Comparison of ENCODE assay signal across 20 mouse cellular contexts in the genomic region with DNA sequence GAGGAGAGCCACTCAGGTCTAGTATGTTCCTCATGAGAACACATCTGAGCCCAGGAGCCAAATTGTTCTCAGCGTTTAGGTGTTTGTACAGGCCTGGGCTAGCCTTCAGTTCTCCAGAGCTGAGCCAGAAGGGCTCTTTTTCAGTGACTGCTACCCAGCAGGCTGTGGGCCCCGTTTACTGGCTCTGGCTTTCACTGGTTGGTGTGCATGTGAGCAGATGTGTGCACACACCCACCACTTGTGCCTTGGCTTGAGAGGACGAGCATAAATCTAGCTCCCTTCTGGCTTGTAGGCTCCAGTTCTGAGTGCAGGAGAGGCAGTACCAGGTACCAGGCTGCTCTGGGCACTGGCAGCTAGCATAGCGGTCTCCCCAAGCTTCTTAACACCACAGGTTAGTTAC. TPM values are rescaled to one million over a fixed set of nuclear protein-coding genes. Genes with fewer than 3 reads are reported as not detected.
DNase-seq lines count a peak whose midpoint lies in the region; ATAC-seq and TF ChIP-seq lines count a peak whose summit lies in the region.
"Had no signal": no experiment of that assay in that cellular context is flagged by ENCODE, and none has a peak within 500 bp of the region (broad histone marks: within the 10 kb centered on the region; RNA-seq: fewer than 3 reads in every experiment).

No protein-coding gene starts in this region.

- DNase-seq in forebrain, embryonic 14.5 days (ENCODE audit: low spot score), result no peak
- DNase-seq in hindbrain, embryonic 10.5 days (ENCODE audit: low spot score), result no peak
- DNase-seq in midbrain, postnatal 0 days (ENCODE audit: low spot score), result no peak
- DNase-seq in kidney, postnatal 36 days, result no peak
- DNase-seq: cerebellum, adult 9-11 months; heart, postnatal 36 days; liver; liver, postnatal 0 days; thymus, postnatal 4 days had no signal

- H3K4me3 ChIP-seq in forebrain, embryonic 13.5 days, result no peak overlapping the region
- H3K4me3 ChIP-seq in forebrain, embryonic 14.5 days (ENCODE audit: low read depth, low read length), result no peak overlapping the region
- H3K4me3 ChIP-seq in hindbrain, embryonic 15.5 days, result no peak overlapping the region
- no peak overlapping the region for H3K4me3 ChIP-seq in hindbrain, embryonic 10.5 days
- H3K4me3 ChIP-seq in neural tube, embryonic 13.5 days, result no peak overlapping the region
- H3K4me3 ChIP-seq in neural tube, embryonic 15.5 days (replicated peaks), result no peak overlapping the region
- no peak overlapping the region for H3K4me3 ChIP-seq in midbrain, postnatal 0 days (ENCODE audit: low read depth, low read length)
- H3K4me3 ChIP-seq: kidney, embryonic 15.5 days had no signal

- peaks cover 90% of the 10 kb centered on the region for H3K36me3 ChIP-seq in forebrain, embryonic 13.5 days (ENCODE audit: poor library complexity, severe bottlenecking)
- H3K36me3 ChIP-seq in forebrain, embryonic 14.5 days (ENCODE audit: control insufficient read depth, insufficient read depth, low read length), result peaks cover 83% of the 10 kb centered on the region
- peaks cover 37% of the 10 kb centered on the region for H3K36me3 ChIP-seq in hindbrain, embryonic 15.5 days
- peaks cover 100% of the 10 kb centered on the region for H3K36me3 ChIP-seq in hindbrain, embryonic 10.5 days
- peaks cover 91% of the 10 kb centered on the region for H3K36me3 ChIP-seq in neural tube, embryonic 13.5 days
- peaks cover 59% of the 10 kb centered on the region for H3K36me3 ChIP-seq in neural tube, embryonic 15.5 days
- peaks cover 46% of the 10 kb centered on the region for H3K36me3 ChIP-seq in midbrain, postnatal 0 days (ENCODE audit: insufficient read depth, low read length)

- no peak for ATAC-seq in forebrain, embryonic 13.5 days
- no peak for ATAC-seq in forebrain, embryonic 14.5 days
- no peak for ATAC-seq in hindbrain, embryonic 15.5 days (ENCODE audit: low FRiP score, low read depth)
- ATAC-seq in neural tube, embryonic 13.5 days (ENCODE audit: low read depth), result no peak
- no peak for ATAC-seq in neural tube, embryonic 15.5 days (ENCODE audit: low FRiP score)
- no peak for ATAC-seq in midbrain, postnatal 0 days (ENCODE audit: low FRiP score)
- ATAC-seq: intestine, embryonic 16.5 days; liver, postnatal 0 days had no signal

- H3K4me2 ChIP-seq in forebrain, embryonic 13.5 days, result no peak overlapping the region
- no peak overlapping the region for H3K4me2 ChIP-seq in forebrain, embryonic 14.5 days (ENCODE audit: low read length)
- H3K4me2 ChIP-seq in hindbrain, embryonic 15.5 days, result no peak overlapping the region
- H3K4me2 ChIP-seq in neural tube, embryonic 13.5 days, result no peak overlapping the region
- no peak overlapping the region for H3K4me2 ChIP-seq in neural tube, embryonic 15.5 days
- H3K4me2 ChIP-seq in midbrain, postnatal 0 days (ENCODE audit: low read depth, low read length, poor library complexity, severe bottlenecking), result no peak overlapping the region
- H3K4me2 ChIP-seq: heart, embryonic 11.5 days; kidney, embryonic 15.5 days had no signal

- no peak overlapping the region for H3K9ac ChIP-seq in forebrain, embryonic 13.5 days
- H3K9ac ChIP-seq in forebrain, embryonic 14.5 days (ENCODE audit: low read length), result no peak overlapping the region
- H3K9ac ChIP-seq in hindbrain, embryonic 15.5 days, result no peak overlapping the region
- no peak overlapping the region for H3K9ac ChIP-seq in neural tube, embryonic 13.5 days
- no peak overlapping the region for H3K9ac ChIP-seq in neural tube, embryonic 15.5 days (replicated peaks)
- no peak overlapping the region for H3K9ac ChIP-seq in midbrain, postnatal 0 days (replicated peaks; ENCODE audit: low read length, poor library complexity, severe bottlenecking)
- H3K9ac ChIP-seq: kidney, embryonic 15.5 days; liver, postnatal 0 days had no signal

- no peaks in the 10 kb centered on the region for H3K27me3 ChIP-seq in forebrain, embryonic 13.5 days
- H3K27me3 ChIP-seq in forebrain, embryonic 14.5 days (replicated peaks; ENCODE audit: control insufficient read depth, insufficient read depth, low read length), result no peaks in the 10 kb centered on the region
- no peaks in the 10 kb centered on the region for H3K27me3 ChIP-seq in hindbrain, embryonic 15.5 days
- no peaks in the 10 kb centered on the region for H3K27me3 ChIP-seq in hindbrain, embryonic 10.5 days (ENCODE audit: insufficient read depth, poor library complexity, severe bottlenecking)
- no peaks in the 10 kb centered on the region for H3K27me3 ChIP-seq in neural tube, embryonic 13.5 days
- H3K27me3 ChIP-seq in neural tube, embryonic 15.5 days (replicated peaks), result no peaks in the 10 kb centered on the region
- no peaks in the 10 kb centered on the region for H3K27me3 ChIP-seq in midbrain, postnatal 0 days (ENCODE audit: insufficient read depth, low read length)
- H3K27me3 ChIP-seq: kidney, embryonic 15.5 days had no signal

- 84% methylated on average over 4 of the region's 4 CpGs for whole genome bisulfite sequencing in forebrain, embryonic 13.5 days
- WGBS in forebrain, embryonic 14.5 days, result 78% methylated on average over 4 of the region's 4 CpGs
- 88% methylated on average over 4 of the region's 4 CpGs for WGBS in hindbrain, embryonic 15.5 days
- 91% methylated on average over 4 of the region's 4 CpGs for WGBS in hindbrain, embryonic 10.5 days
- 80% methylated on average over 4 of the region's 4 CpGs for WGBS in neural tube, embryonic 13.5 days
- 84% methylated on average over 4 of the region's 4 CpGs for WGBS in neural tube, embryonic 15.5 days
- 82% methylated on average over 4 of the region's 4 CpGs for WGBS in midbrain, postnatal 0 days

- H3K27ac ChIP-seq in forebrain, embryonic 13.5 days, result peak overlapping the region; percentile 20; the same call in 1 of the 2 replicates
- H3K27ac ChIP-seq in forebrain, embryonic 14.5 days (ENCODE audit: low read depth, low read length), result no peak overlapping the region
- peak overlapping the region; percentile 72 for H3K27ac ChIP-seq in hindbrain, embryonic 15.5 days (replicated peaks)
- H3K27ac ChIP-seq in hindbrain, embryonic 10.5 days, result no peak overlapping the region; the same call in 1 of the 2 replicates
- H3K27ac ChIP-seq in neural tube, embryonic 13.5 days (replicated peaks), result 0 out of 2 replicates have a peak overlapping the region, but pooled peaks have one; percentile 9
- no peak overlapping the region for H3K27ac ChIP-seq in neural tube, embryonic 15.5 days (replicated peaks)
- H3K27ac ChIP-seq in midbrain, postnatal 0 days (ENCODE audit: low read depth, low read length), result peak overlapping the region; percentile 64; the same call in 1 of the 2 replicates
- H3K27ac ChIP-seq: kidney, embryonic 15.5 days had no signal

- TF ChIP-seq CTCF in midbrain, postnatal 0 days (IDR thresholded peaks at IDR 0.05), result no peak

- no peaks in the 10 kb centered on the region for H3K9me3 ChIP-seq in forebrain, embryonic 13.5 days (replicated peaks)
- H3K9me3 ChIP-seq in forebrain, embryonic 14.5 days (replicated peaks; ENCODE audit: control insufficient read depth, low read length), result no peaks in the 10 kb centered on the region
- H3K9me3 ChIP-seq in hindbrain, embryonic 15.5 days, result no peaks in the 10 kb centered on the region
- H3K9me3 ChIP-seq in hindbrain, embryonic 10.5 days, result no peaks in the 10 kb centered on the region
- H3K9me3 ChIP-seq in neural tube, embryonic 13.5 days, result no peaks in the 10 kb centered on the region
- no peaks in the 10 kb centered on the region for H3K9me3 ChIP-seq in neural tube, embryonic 15.5 days (replicated peaks)
- H3K9me3 ChIP-seq in midbrain, postnatal 0 days (ENCODE audit: low read length), result no peaks in the 10 kb centered on the region
- H3K9me3 ChIP-seq: kidney, embryonic 15.5 days had no signal

- H3K4me1 ChIP-seq in forebrain, embryonic 13.5 days, result peaks cover 12% of the 10 kb centered on the region
- H3K4me1 ChIP-seq in forebrain, embryonic 14.5 days (ENCODE audit: control insufficient read depth, insufficient read depth, low read length), result no peaks in the 10 kb centered on the region
- peaks cover 12% of the 10 kb centered on the region for H3K4me1 ChIP-seq in hindbrain, embryonic 15.5 days (replicated peaks)
- H3K4me1 ChIP-seq in hindbrain, embryonic 10.5 days (replicated peaks), result peaks cover 14% of the 10 kb centered on the region; the same call in 1 of the 2 replicates
- H3K4me1 ChIP-seq in neural tube, embryonic 13.5 days (replicated peaks), result peaks cover 13% of the 10 kb centered on the region; the same call in 1 of the 2 replicates
- H3K4me1 ChIP-seq in neural tube, embryonic 15.5 days, result peaks cover 4% of the 10 kb centered on the region; the same call in 1 of the 2 replicates
- H3K4me1 ChIP-seq in midbrain, postnatal 0 days (ENCODE audit: insufficient read depth, low read length), result no peaks in the 10 kb centered on the region
- H3K4me1 ChIP-seq: kidney, embryonic 15.5 days had no signal

RNA-seq across cellular contexts. Expression of a gene that starts 28.4 kb away (rescaled TPM):
- 81.4 and 81.9 TPM in 2 replicates for polyA plus RNA-seq in forebrain, embryonic 13.5 days (2015; fragmentation: Nextera tagmentation; extraction: Ambion mirVana)
- polyA plus RNA-seq in forebrain, embryonic 14.5 days (2014; fragmentation: Nextera tagmentation; extraction: Ambion mirVana), result 94.0 and 95.6 TPM in 2 replicates
- 83.6 and 85.2 TPM in 2 replicates for polyA plus RNA-seq in hindbrain, embryonic 15.5 days (2015; fragmentation: Nextera tagmentation; extraction: Ambion mirVana)
- 116 and 121 TPM in 2 replicates for polyA plus RNA-seq in hindbrain, embryonic 10.5 days (2016; fragmentation: Nextera tagmentation; extraction: Ambion mirVana)
- polyA plus RNA-seq in neural tube, embryonic 13.5 days (2015; fragmentation: Nextera tagmentation; extraction: Ambion mirVana), result 76.9 and 80.9 TPM in 2 replicates
- polyA plus RNA-seq in neural tube, embryonic 15.5 days (2015; fragmentation: Nextera tagmentation; extraction: Ambion mirVana), result 84.9 and 85.5 TPM in 2 replicates
- 51.7 and 53.3 TPM in 2 replicates for total RNA-seq in midbrain, postnatal 0 days (2014; rRNA removed)
- polyA plus RNA-seq in midbrain, postnatal 0 days (2015; fragmentation: Nextera tagmentation; extraction: Ambion mirVana), result 71.5 and 76.7 TPM in 2 replicates

RNA-seq across cellular contexts. Expression of a gene that starts 28.5 kb away (rescaled TPM):
- 4.8 and 5.6 TPM in 2 replicates for polyA plus RNA-seq in forebrain, embryonic 13.5 days (2015; fragmentation: Nextera tagmentation; extraction: Ambion mirVana)
- 3.6 and 4.1 TPM in 2 replicates for polyA plus RNA-seq in forebrain, embryonic 14.5 days (2014; fragmentation: Nextera tagmentation; extraction: Ambion mirVana)
- polyA plus RNA-seq in hindbrain, embryonic 15.5 days (2015; fragmentation: Nextera tagmentation; extraction: Ambion mirVana), result 3.6 and 4.6 TPM in 2 replicates
- polyA plus RNA-seq in hindbrain, embryonic 10.5 days (2016; fragmentation: Nextera tagmentation; extraction: Ambion mirVana), result 7.6 and 8.9 TPM in 2 replicates
- polyA plus RNA-seq in neural tube, embryonic 13.5 days (2015; fragmentation: Nextera tagmentation; extraction: Ambion mirVana), result 4.5 and 6.9 TPM in 2 replicates
- 4.4 and 4.7 TPM in 2 replicates for polyA plus RNA-seq in neural tube, embryonic 15.5 days (2015; fragmentation: Nextera tagmentation; extraction: Ambion mirVana)
- 5.1 and 20.5 TPM in 2 replicates for total RNA-seq in midbrain, postnatal 0 days (2014; rRNA removed)
- polyA plus RNA-seq in midbrain, postnatal 0 days (2015; fragmentation: Nextera tagmentation; extraction: Ambion mirVana), result 4.6 and 5.6 TPM in 2 replicates

RNA-seq across cellular contexts. Expression of a gene that starts 58.4 kb away (rescaled TPM):
- polyA plus RNA-seq in forebrain, embryonic 13.5 days (2015; fragmentation: Nextera tagmentation; extraction: Ambion mirVana), result not detected in 2 replicates
- polyA plus RNA-seq in forebrain, embryonic 14.5 days (2014; fragmentation: Nextera tagmentation; extraction: Ambion mirVana), result not detected in 2 replicates
- polyA plus RNA-seq in hindbrain, embryonic 15.5 days (2015; fragmentation: Nextera tagmentation; extraction: Ambion mirVana), result 0.16 TPM in 1 of 2 replicates, not detected in the other
- 0.30 TPM in 2 replicates for polyA plus RNA-seq in hindbrain, embryonic 10.5 days (2016; fragmentation: Nextera tagmentation; extraction: Ambion mirVana)
- polyA plus RNA-seq in neural tube, embryonic 13.5 days (2015; fragmentation: Nextera tagmentation; extraction: Ambion mirVana), result not detected in 2 replicates
- polyA plus RNA-seq in neural tube, embryonic 15.5 days (2015; fragmentation: Nextera tagmentation; extraction: Ambion mirVana), result not detected in 2 replicates
- total RNA-seq in midbrain, postnatal 0 days (2014; rRNA removed), result 0.22 TPM in 1 of 2 replicates, not detected in the other
- polyA plus RNA-seq in midbrain, postnatal 0 days (2015; fragmentation: Nextera tagmentation; extraction: Ambion mirVana), result 0.06 and 0.12 TPM in 2 replicates
- total RNA-seq: gastrocnemius, postnatal 4 days; heart, postnatal 36 days; layer of hippocampus, adult 18-20 months; megakaryocyte-erythroid progenitor cell, adult 5-6 weeks; MEL had no signal
- polyA plus RNA-seq: heart, embryonic 11.5 days; intestine, embryonic 16.5 days; liver, postnatal 0 days had no signal

Comparison
In these comparisons a context has a peak if more than half of its experiments do, and no peak if none do; other contexts are left out.
1. H3K27ac ChIP-seq: peak in forebrain, embryonic 13.5 days (single experiment), hindbrain, embryonic 15.5 days (single experiment), neural tube, embryonic 13.5 days (single experiment) and midbrain, postnatal 0 days (single experiment); none in forebrain, embryonic 14.5 days (single experiment), hindbrain, embryonic 10.5 days (single experiment) and neural tube, embryonic 15.5 days (single experiment).